Mouse (Mus musculus) layer of hippocampus, postnatal 25 days (tissue): ENCODE measurements at regions not wholly inside any gene's neighbourhood (a gene's known extent, or its start where the extent isn't known, plus 50 kb on each side); places are given as distances from the start of the nearest gene placed in this dataset.
A peak's percentile ranks its signal among the peaks of the same experiment; 100 is the strongest.
"Not testable (repeated sequence)": the region's sequence is repeated elsewhere in the genome, so short reads cannot be mapped to it uniquely, and the experiment has no call there.

Experiments
- DNase-seq, 2 experiments: peaks; one replicate each; pipeline ENCODE4 v3.0.0; 2022; ENCODE audit warnings: mixed read lengths in 2 of 2, low spot score in 1 of 2; ENCODE audit errors: extremely low spot score in 1 of 2

DNA sequence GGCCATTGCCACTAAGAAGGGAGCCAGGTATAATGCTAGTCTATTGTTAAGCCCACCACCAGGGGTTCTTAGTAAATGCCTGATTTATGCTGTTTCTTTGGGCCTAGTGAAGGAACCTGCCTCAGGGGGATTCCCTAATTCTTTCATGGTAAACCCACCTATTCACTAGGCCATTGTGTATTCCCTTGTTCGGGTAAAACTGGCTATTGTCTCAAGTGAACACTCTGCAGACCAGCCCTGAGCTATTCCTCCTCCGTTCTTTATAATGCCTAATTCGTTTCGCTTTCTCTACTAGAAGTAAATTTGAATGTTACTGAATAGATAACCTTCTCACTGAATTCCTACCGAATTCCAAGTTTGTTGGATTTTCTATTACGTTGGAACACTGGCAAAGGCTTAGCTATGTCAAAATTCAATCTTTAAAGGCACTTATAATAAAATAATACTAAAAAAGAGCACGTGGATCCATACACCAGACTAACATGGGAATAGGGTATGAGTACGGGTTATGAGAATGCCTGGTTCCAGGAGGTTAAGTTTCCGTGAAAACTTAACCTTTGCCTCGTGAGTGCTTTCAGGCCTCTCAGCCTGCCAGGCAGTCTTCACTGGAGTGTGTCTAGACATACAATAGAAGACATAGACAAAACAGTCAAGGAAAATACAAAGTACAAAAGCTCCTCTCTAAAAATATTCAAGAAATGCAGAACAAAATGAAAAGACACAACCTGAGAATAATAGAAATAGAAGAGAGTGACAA lies 536.8 kb upstream of the Cntn5 start:
- not testable (repeated sequence) for DNase-seq

DNA sequence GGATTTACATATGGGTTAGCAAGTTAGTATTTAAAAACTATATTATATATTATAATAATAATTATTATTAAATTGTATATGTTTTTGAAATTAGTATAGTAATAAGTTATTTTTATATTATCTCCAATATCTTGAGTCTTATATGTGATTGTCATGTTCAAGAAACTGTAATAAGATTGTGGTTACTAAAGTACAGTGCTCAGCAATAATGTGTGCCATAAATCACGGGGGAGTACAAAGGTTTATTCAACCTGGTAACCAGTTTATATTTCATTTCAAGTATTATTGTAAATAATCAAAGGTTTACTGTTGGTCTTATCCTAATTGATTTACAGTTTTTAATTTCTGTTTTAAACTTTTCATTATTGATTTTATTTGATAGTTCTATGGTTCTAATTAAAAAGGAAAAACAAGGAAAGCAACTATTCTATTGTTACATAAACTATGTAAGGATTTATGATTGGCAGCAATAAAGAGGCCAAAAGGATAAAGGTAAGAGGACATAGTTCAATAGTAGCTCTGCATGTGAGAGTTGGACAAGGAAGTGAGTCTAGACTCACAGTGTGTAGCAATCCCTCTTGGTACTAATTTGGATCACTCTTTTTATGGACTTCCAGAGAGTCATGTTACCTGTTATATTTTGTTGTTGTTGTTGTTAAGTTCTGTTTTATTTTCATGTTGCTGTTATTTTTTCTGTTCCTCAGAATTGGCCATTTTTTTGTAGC lies 532.0 kb upstream of the Cntn5 start:
- no peak for DNase-seq

- no peak for DNase-seq
Measured at GRCm38 (mm10) chr9:11436014-11436413, 531.4 kb upstream of the Cntn5 start.

DNA sequence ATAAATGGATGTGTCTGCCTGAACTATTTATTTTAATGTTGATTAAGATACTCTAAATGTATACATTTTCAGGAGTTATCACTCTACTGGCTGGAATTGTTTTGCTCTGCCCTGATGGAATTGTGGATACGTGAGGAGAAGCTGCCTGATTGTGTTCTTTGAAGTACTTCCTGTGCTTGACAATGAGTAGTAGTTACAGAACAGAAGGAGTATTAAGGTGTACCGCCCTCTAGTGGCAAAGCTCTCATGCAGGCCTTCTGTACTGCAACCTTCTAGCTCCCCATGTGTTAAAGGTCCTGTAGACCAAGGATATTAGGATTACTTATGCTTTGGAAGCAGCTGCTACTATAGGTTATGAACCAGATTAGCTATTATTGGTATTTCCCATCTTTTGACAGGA lies 530.4 kb upstream of the Cntn5 start:
- peak in 1 of 2 experiments; percentile 7 for DNase-seq

DNA sequence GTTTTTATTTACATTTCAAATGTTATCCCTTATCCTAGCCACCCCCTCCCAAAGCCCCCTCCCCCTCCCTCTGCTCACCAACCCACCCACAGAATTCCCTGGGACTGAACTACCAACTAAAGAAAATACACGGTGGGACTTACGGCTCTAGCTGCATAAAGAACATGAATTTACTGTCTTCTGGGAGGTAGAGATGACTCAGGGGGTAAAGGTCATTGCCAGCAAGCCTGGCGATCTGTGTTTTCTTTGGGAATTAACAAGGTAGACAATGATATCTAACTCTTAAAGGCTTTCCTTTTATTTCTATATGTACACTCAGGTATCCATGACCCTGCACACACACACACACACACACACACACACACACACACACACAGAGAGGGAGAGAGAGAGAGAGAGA lies 521.9 kb upstream of the Cntn5 start:
- no peak for DNase-seq

- no peak for DNase-seq
Measured at GRCm38 (mm10) chr9:11396829-11397228, 492.3 kb upstream of the Cntn5 start.

DNA sequence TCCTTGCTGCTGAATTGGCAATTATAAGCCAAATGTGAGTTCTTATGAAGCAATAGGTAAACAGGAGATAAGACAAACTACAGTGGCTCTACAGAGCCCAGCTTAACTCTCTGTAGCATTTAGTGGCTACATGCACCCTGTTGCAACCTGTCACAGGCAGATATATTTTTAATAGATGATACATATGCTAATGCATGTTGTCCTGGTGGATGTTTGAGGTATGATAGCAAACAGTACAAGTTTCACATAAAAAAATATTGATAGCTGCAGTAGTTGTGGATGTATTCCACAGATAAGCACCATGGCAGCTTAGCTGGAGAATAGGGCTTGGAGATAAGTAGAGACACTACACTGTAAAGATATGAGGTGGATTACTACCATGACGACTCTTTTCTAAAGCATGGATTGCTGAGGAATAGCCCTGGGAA lies 477.1 kb upstream of the Cntn5 start:
- no peak for DNase-seq

GRCm38 (mm10) chr9:11380531-11380930 lies 476.0 kb upstream of the Cntn5 start:
- DNase-seq, result no peak

DNA sequence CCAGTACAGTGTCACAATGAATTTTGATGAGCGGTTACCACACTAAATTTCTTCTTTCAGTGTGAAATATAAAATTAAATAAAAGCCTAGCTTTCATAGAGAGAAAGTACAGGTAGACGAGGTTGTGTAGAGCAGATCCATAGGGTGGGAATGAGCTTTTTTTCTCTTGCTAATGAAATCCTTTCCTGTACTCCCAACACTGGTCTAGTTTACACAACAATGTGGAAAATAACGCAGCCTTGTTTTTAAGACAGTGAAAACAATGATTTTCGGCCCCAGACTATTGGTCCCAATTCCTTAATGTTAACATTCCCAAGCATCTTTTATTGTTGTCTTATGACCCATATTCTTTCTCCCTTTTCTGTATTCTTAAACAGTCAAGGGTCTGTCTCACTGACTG lies 473.5 kb upstream of the Cntn5 start:
- no peak for DNase-seq

DNA sequence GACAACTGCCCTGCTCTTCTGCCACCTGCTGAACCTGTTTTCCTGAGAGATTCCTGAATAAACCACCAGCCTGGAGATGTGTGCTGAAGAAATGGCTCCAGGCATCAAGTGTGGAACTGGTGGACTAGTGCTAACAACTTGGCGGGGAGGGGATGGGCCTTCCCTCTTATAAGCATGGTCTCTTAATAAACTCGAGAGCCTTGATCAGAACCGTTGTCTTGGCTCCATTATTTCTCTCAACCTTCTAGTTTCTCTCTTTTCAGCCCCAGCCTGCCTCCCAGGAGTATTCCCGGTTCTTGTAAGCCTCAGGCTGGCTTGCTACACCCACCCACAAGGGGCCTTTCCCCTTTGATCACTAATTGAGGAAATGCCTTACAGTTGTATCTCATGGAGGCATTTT lies 473.0 kb upstream of the Cntn5 start:
- DNase-seq, result no peak

- DNase-seq, result no peak
Measured at GRCm38 (mm10) chr9:11373294-11373903, 468.8 kb upstream of the Cntn5 start.

DNA sequence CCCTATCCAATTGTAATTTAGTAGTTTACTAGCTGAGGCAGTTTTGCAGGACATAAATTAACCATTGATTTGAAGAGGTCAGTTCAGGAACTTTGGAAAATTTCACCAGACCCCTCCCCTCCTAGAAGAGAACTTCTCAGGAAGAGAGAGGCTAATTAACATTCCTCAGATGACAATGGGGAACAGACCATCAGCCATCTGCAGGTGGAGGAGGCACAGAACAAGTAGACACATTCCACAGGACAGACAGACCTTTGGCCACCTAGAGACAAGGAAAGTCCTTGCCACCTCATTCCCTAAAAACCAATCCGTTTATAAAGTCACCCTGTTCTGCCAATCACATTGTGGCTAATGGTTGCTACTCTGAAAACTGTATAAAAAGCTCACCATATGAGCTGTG lies 463.5 kb upstream of the Cntn5 start:
- DNase-seq, result no peak

DNA sequence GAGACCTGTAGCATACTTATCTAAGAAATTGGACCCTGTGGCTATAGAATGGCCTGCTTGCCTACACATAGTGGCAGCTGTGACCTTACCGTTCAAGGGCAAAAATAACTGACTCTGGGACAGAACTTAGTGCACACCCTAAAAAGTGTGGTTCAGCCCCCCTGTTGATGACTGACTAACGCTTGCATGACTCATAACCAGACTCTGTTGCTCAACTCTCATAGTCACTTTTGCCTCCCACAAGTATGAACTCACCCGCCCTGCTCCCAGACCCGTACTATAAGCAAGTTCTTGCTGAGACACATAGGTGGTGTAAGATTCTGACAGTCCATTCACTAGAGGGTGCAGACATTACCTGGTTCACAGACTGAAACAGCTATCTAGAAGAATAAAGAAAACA lies 424.3 kb upstream of the Cntn5 start:
- no peak for DNase-seq

DNA sequence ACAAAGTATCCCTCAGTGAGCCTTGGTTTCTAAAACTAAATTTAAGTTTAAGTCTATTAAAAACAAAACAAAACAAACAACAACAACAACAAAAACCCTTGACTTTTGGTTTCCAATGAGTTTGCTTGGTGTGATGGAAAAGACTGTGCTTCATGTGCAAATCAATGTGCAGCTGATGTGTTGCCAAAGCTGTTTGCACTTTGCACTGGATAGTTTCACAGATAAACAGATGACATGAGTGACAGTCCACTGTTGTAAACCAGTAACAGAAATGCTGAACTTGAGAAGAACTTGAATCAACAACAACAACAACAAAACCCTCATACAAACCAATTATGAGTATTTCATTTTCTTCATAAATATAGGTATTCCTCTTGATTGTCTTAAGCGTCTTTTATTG lies 412.6 kb upstream of the Cntn5 start:
- DNase-seq, result no peak

GRCm38 (mm10) chr9:11297116-11297515 lies 392.5 kb upstream of the Cntn5 start:
- DNase-seq, result not testable (repeated sequence)

DNA sequence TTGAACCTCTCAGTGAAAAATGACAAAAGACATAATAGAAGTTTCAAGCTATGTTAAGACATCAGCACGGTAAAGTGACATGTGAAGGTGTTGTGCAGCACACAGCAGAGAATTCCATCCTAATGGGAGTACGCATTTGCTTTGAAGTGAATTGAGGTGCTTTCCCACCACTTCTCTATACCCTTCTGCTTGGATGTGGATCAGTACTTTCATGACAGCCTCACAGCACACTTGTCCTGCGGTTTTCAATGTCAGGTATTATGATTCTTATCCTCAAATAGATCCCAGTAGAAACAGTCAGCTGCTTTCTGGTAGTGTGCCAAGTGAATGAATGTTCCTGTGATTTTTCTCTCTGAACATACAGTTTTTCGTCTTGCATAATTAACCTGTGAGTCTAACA lies 380.6 kb upstream of the Cntn5 start:
- DNase-seq, result no peak

- DNase-seq, result no peak
Measured at GRCm38 (mm10) chr9:11284549-11284948, 380.0 kb upstream of the Cntn5 start.

- DNase-seq, result no peak
Measured at GRCm38 (mm10) chr9:11279409-11280127, 375.0 kb upstream of the Cntn5 start.

GRCm38 (mm10) chr9:11277810-11278209 lies 373.2 kb upstream of the Cntn5 start:
- no peak for DNase-seq

DNA sequence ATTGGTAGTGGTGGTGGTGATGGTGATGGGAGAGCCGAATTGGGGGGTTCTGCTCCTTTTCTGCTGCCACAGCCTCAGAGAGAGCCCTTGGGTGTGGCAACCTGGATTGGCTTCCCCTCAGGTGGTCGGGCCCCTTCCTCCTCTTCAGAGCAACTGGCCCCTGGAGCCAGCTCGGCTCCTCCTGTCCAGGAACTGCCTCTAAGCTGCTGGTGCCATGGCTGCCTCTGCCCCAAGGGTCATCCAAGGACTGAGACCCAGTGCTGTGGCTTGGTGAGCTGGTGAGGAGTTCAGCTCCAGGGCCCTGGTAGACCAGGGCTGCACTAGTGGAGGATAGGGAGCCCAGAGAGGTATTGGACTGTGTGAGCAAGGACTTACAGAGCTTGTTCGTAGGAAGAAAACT lies 372.4 kb upstream of the Cntn5 start:
- DNase-seq, result no peak

GRCm38 (mm10) chr9:11256848-11257247 lies 352.3 kb upstream of the Cntn5 start:
- no peak for DNase-seq
